Mouse (Mus musculus): Measurements from ENCODE around the gene Acot8.

- TF ChIP-seq POLR2A (IDR thresholded peaks at IDR 0.05; ENCODE audit: low read depth, low read length) (no peak), CTCF (IDR thresholded peaks at IDR 0.05; ENCODE audit: extremely low read depth, insufficient read length, insufficient replicate concordance, low read depth, low read length) (no peak)
Observed at GRCm38 (mm10) chr2:164781876-164782275, 22.8 kb downstream of the Acot8 start.
